Mouse (Mus musculus) thymus, adult 2 months (tissue): Measurements from ENCODE around the gene Gm28043.

ENCODE experiments used
- CTCF ChIP-seq: fragments of 200-500 bp; IDR thresholded peaks from 2 replicates; pipeline ENCODE4 v1.5.1; 2012; ENCODE audit warnings: mild to moderate bottlenecking, control low read depth, low read length, moderate library complexity, borderline replicate concordance; ENCODE audit not compliant: control insufficient read depth, poor library complexity, insufficient read depth; ENCODE audit errors: extremely low read depth
- POLR2A ChIP-seq: fragments of 200-500 bp; IDR thresholded peaks from 2 replicates; pipeline ENCODE4 v1.6.1; 2012; ENCODE audit warnings: mild to moderate bottlenecking, low read length, control low read depth, moderate library complexity; ENCODE audit not compliant: control insufficient read depth, poor library complexity, insufficient read depth; ENCODE audit errors: extremely low read depth

DNA sequence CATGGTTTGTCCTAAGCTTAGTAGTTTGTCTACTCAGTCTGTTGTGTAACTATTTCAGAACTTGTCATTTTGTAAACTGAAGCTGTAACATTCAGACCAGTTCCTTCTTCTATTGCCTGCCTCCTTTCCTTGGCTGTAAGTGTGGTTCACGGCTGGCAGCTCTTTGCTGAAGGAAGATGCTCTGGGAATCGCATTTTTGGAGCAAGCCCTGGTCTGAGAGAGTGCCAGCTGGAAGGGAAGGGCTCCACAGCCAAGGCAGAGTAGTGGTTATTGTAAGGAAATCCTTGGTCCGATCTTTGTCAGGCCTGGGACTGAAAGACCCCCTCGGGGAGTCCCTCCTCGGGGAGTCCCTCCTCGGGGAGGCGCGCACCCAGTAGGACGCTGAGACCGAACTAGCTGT, 73.9 kb downstream of the Gm28043 start:
- TF ChIP-seq CTCF = no peak
- no peak for TF ChIP-seq POLR2A
